Mouse (Mus musculus): ENCODE results near the gene Btnl4.
"Not testable (repeated sequence)": the region's sequence is repeated elsewhere in the genome, so short reads cannot be mapped to it uniquely, and the experiment has no call there.

Gene Btnl4

DNA sequence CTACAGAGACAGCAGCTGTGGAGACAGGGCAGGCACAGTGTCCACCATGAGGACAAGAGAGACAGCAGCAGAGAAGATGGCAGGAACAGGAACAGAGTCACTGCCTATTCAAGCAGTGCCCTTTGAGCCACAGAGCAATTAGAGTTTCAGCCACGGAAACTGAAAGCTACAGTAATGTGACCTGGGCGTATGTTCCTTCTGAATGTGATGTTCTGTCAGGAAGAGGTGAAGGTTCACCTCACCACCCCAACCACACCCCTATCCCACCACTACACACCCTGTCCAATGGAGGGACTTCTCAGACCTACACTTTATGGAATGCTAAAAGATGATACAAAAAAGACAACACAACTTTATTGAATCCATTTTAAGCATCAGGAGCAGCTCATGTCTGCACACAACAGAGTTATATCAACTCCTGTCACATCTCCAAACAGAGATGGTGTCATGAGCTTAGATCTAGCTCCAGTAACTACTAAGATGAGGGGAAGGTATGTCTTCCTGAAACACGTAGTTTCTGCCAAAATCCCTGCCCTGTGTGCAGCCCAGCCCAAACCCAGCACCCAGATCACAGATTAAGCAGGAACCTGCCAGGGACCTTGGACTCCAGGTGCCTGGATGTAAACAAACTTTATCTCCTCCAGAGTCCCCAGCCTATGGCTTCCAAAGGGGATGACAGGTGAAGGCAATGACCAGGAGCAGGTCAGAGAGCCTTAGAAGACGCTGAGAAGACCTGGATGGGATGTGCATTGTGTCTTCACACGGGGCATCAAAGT lies at the start of gene Btnl4:
Btnl4 (minus strand) TSS at position 81 of the 776 bp plus-strand sequence.
- DNase-seq (ENCODE audit: low spot score), result not testable (repeated sequence)

DNA sequence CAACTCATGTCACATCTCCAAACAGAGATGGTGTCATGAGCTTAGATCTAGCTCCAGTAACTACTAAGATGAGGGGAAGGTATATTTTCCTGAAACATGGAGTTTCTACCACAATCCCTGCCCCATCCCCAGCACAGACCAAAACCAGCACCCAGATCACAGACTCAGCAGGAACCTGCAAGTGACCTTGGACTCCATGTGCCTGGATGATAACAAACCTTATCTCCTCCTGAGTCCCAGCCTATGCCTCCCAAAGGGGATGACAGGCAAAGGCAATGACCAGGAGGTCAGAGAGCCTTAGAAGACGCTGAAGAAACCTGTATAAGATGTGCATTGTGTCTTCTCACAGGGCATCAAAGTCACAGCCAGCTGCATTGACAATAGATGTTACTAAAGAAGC lies 41.9 kb upstream of the Btnl4 start:
- no peak for DNase-seq (ENCODE audit: low spot score)

GRCm38 (mm10) chr17:34518571-34518970 lies 41.5 kb upstream of the Btnl4 start:
- not testable (repeated sequence) for DNase-seq (ENCODE audit: low spot score)

DNA sequence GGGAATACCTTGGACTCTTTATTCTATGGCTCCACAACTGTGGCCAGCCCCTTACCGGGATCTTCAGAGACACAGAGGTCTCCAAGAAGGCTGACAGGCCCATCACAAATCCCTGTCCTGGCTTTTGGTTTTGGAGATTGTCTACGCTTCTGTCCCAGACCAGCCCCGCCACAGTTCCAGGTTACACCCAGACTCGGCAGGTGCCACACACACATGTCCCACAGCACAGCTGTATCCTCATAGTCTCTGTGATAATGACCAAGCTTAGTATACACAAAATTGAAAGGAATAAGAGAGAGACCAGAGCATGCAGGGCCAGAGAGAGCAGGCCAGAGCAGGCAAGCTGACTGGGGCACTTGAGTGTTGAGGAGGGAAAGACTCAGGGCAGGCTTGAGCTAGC lies 40.7 kb upstream of the Btnl4 start:
- no peak for DNase-seq (ENCODE audit: low spot score)

DNA sequence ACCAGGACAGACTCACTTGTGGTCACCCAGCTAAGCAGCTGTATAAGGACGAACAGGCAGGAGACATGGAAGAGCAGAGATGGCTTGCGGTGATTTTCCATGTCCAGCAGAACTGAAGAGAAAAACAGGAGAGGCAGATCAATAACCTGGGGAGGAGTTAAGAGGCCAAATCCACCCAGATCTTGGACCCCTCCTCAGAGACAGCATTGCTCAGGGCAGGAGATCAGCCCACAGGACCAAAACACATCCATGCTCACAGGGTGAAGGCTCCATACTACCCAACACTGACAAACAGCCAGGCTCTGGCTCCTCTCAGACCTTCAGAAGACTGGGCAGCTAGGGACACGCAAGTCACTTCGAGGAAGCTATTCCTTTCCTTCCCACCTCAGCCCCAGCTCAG lies 40.1 kb upstream of the Btnl4 start, which contains the start of gene Btnl6:
Btnl6 (minus strand) TSS at position 101 of the 400 bp plus-strand sequence.
- no peak for DNase-seq (ENCODE audit: low spot score)

DNA sequence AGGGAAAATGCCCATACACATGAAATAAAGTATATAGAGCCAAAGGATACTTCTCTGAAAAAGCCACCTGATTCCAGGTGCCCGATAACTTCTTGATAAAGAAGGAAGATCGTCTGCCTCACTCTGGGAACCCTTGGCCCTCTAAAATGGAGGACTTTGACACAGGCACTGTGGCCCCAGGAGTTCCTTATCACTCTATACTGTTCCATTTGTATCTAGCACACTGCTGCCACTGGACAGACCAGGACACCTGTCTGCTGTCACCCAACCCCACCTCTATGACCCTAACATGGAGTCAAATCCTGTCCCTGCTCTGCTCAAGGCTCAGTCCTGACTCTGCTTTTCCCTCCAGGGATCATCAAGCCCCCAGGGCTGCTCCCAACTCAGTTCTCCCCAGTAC lies 39.4 kb upstream of the Btnl4 start:
- DNase-seq (ENCODE audit: low spot score), result no peak

- DNase-seq (ENCODE audit: low spot score), result not testable (repeated sequence)
Observed at GRCm38 (mm10) chr17:34511723-34512122, 34.6 kb upstream of the Btnl4 start.

DNA sequence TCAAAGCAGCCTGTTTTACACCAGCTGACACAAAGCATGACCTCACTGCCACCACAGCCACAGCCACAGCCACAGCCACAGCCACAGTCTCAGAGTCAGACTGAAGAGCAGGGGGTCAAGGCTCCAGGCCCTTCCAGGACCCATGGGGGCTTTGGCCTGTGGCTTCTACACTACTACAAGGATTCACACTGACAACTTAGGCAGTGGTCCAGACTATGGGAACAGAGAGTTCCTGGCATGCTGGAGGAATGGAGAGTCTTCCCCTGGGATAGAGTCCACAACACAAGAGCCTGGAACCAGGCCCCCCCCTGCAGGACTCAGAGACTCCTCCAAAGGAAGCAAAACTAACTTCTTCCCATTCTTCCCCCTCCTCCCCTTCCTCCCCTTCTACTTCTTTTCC lies 30.5 kb upstream of the Btnl4 start:
- DNase-seq (ENCODE audit: low spot score), result no peak

- DNase-seq (ENCODE audit: low spot score), result not testable (repeated sequence)
Observed at GRCm38 (mm10) chr17:34497726-34498125, 20.6 kb upstream of the Btnl4 start.

DNA sequence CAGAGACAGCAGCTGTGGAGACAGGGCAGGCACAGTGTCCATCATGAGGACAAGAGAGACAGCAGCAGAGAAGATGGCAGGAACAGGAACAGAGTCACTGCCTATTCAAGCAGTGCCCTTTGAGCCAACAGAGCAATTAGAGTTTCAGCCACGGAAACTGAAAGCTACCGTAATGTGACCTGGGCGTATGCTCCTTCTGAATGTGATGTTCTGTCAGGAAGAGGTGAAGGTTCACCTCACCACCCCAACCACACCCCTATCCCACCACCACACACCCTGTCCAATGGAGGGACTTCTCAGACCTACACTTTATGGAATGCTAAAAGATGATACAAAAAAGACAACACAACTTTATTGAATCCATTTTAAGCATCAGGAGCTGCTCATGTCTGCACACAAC lies 20.2 kb upstream of the Btnl4 start:
- DNase-seq (ENCODE audit: low spot score), result not testable (repeated sequence)

- DNase-seq (ENCODE audit: low spot score), result no peak
Observed at GRCm38 (mm10) chr17:34496539-34496938, 19.4 kb upstream of the Btnl4 start.

DNA sequence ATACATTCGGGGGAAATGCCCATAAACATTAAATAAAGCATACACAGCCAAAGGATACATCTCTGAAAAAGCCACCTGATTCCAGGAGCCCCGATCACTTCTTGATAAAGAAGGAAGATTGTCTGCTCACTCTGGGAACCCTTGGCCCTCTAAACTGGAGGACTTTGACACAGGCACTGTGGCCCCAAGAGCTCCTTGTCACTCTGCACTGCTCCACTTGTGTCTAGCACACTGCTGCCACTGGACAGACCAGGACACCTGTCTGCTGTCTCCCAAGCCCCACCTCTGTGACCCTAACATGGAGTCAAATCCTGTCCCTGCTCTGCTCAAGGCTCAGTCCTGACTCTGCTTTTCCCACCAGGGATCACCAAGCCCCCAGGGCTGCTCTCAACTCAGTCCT lies 18.0 kb upstream of the Btnl4 start:
- not testable (repeated sequence) for DNase-seq (ENCODE audit: low spot score)

DNA sequence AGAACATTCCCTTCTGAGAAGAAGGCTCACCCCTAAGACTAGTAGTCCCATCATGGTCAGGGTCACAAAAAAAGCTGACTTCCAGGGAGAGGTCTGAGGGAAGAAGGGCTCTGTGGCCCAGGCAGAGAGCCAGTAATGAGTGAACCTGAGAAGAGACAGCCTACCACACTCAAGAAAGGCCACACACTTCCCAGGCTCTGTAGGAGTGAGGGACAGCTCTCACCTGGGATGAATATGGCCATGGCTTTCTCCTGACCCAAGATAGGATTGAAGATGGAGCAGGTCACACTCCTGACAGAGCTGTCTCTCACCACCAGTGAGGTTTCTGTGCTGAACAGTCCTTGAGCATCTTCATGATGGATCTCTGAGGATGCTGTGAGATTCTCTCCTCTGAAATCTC lies 15.7 kb upstream of the Btnl4 start:
- DNase-seq (ENCODE audit: low spot score), result no peak

GRCm38 (mm10) chr17:34476427-34476826 lies 691 bp downstream of the Btnl4 start:
- no peak for DNase-seq (ENCODE audit: low spot score)

GRCm38 (mm10) chr17:34475060-34475459 lies 2.1 kb downstream of the Btnl4 start:
- DNase-seq (ENCODE audit: low spot score), result no peak

GRCm38 (mm10) chr17:34470491-34470890 lies 6.6 kb downstream of the Btnl4 start:
- no peak for DNase-seq (ENCODE audit: low spot score)

DNA sequence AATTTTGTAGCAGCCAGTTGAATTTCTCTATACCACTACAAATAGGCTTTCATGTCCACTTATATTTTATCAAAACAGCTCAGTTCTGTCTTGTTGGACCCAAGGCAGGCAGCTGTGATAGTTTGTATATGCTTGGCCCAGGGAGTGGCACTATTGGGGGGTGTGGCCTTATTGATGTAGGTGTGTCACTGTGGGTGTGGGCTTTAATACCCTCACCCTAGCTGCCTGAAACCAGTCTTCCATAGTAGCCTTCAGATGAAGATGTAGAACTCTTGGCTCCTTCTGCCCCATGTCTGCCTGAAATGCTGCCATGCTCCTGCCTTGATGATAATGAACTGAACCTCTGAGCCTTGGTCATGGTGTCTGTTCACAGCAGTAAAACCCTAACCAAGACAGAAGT lies 11.2 kb downstream of the Btnl4 start:
- DNase-seq (ENCODE audit: low spot score), result not testable (repeated sequence)

- DNase-seq (ENCODE audit: low spot score), result no peak
Observed at GRCm38 (mm10) chr17:34459255-34459654, 17.9 kb downstream of the Btnl4 start.

DNA sequence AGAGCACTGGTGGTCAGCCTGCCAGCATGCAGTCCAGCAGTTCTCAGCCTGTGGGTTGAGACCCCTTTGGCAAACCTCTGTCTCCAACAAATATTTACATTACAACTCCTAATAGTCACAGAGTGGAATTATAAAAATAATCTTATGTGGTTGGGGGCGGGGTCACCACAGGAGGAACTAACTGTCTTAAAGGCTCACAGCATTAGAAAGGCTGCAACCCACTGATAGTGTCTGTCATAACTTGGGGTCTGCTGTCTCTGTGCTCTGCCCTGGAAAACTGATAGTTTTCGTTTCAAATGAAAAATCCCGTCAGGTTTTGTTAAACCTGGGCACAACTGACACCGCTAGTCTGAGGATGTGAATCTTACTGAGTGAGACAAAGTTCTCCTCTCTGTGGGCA lies 19.4 kb downstream of the Btnl4 start:
- DNase-seq (ENCODE audit: low spot score), result no peak

GRCm38 (mm10) chr17:34448473-34449041 lies 28.6 kb downstream of the Btnl4 start:
- DNase-seq (ENCODE audit: low spot score), result no peak

GRCm38 (mm10) chr17:34441990-34442389 lies 35.1 kb downstream of the Btnl4 start:
- DNase-seq (ENCODE audit: low spot score), result no peak

- DNase-seq (ENCODE audit: low spot score), result peak; percentile 21
Observed at GRCm38 (mm10) chr17:34439795-34440194, 37.3 kb downstream of the Btnl4 start.

- no peak for DNase-seq (ENCODE audit: low spot score)
Observed at GRCm38 (mm10) chr17:34438588-34438987, 38.5 kb downstream of the Btnl4 start.

DNA sequence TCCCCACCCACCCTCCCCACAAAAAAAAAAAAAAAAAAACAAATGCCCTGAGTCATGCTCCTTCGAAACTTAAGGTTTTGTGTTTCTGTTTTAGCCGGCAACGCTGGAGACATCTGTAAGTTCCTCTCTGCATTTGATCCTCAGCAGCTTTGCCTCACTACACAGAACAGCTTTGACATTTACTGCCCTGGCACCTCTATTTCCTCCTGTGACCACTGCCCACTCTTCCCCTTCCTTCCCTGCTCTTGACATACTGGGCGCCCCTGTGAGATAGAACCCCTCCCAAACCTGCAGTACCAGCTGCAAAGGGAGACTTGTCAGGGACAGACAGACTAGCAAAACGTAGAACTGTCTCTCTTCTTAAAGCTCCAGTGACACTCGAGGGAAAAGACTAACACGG lies 39.5 kb downstream of the Btnl4 start:
- no peak for DNase-seq (ENCODE audit: low spot score)

Measured in layer of hippocampus, adult 11-12 months (tissue).